Mouse (Mus musculus): ENCODE data around the gene Moxd1.
"Not testable (repeated sequence)": the region's sequence is repeated elsewhere in the genome, so short reads cannot be mapped to it uniquely, and the experiment has no call there.

Moxd1 gene

DNA sequence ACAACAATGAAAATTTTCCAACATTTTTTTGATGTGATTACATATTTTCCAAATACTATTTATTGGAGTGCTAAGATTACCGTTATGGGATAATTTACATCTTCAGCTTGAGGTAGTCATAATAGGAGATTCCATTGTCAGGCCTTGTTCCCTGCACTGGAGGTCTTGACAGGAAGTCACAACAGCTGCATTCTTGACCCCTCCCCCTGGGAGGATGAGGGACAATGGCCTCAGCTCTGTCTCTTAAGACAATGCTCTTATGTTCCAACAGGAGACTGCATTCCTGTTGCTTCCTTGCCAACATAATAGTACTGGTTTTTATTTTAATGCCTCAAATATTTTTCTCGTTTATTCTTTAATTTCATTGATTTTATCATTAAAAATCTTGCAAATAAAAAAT lies 44.2 kb downstream of the Moxd1 start:
- in situ Hi-C loops (cut with MboI, MseI): no loop called here

DNA sequence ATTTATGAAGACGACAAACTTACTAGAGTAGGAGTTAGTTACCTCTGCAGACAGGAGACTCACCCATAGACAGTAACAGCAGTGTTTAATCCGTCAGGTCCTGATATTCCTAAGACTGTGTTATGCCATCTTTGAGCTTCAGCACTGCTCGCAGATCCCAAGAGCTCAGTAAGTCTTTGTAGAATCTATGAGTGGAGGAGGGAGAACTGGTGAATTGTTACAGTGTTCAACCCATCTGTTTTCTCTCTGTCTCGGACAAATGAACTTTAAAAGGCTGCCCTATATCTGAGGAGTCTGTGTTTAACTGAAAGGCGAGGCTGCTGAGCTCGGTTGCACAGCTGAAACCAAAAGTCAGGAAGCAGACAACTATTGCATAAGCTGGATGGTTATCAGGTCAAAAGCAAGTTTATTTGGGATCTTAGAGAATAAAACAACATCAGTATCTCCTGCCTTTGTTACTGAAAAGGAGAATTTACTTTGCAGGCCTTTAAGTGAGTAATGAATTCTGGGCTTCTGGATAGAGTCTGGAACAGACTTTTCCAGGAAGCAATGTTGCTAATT lies 47.8 kb downstream of the Moxd1 start:
- in situ Hi-C loops (cut with MboI, MseI): no loop called here

GRCm38 (mm10) chr10:24276211-24276610 lies 52.9 kb downstream of the Moxd1 start:
- in situ Hi-C loops (cut with MboI, MseI): no loop called here

DNA sequence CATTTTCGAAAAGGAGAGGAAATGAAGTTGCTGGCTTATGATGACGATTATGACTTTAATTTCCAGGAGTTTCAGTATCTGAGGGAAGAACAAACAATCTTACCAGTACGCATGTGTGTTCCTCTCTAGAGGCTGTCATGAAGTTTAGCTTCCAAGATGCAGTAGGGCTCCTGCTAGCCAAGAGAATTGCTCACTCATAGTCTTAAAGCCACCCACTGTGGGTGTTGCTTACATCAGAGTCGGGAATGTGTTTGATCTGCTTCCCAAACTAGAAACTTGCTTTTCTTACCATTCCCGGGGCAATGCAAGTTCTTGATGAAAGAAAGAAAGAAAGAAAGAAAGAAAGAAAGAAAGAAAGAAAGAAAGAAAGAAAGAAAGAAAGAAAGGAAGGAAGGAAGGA lies 59.3 kb downstream of the Moxd1 start:
- in situ Hi-C loops (cut with MboI, MseI): no loop called here

DNA sequence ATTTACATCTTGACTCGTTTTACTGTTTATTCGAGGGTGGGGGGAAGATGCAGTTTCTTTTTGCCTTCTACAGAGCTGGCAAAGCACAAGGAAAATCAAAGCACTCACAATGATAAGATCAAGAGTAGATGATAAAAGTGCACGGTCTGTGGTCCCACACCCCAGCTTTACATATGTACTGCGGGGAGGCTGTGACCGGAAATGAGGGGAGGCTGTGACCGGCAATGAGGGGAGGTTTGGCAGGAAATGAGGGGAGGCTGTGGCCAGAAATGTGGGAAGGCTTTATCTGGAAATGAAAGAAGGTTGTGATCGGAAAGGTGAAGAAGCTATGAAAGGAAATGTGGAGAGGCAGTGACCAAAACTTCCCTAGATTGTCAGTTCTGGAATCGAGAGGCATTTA lies 68.3 kb downstream of the Moxd1 start:
- in situ Hi-C loops (cut with MboI, MseI): no loop called here

- in situ Hi-C loops (cut with MboI, MseI): no loop called here
These were observed 69.4 kb downstream of the Moxd1 start for GRCm38 (mm10) chr10:24292671-24293070.

DNA sequence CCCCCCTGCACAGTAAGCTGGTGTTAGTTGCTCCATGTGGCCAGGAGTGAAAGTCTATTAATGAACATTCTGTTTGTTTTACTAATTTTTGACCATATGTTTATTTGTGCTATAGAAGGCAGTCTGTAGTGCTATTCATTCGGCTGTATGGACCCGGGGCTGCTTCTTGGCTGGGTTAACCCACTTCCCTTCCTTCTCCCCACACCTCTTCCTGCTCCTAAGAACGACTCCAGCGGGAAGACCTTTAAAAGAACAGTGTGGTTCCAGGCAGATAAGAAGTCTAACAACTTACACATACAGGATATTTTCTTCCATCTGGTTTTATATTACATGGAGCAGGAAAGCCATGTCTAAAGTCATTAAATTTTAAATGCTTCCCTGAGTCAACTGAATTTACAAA lies 73.3 kb downstream of the Moxd1 start:
- in situ Hi-C loops (cut with MboI, MseI): no loop called here

DNA sequence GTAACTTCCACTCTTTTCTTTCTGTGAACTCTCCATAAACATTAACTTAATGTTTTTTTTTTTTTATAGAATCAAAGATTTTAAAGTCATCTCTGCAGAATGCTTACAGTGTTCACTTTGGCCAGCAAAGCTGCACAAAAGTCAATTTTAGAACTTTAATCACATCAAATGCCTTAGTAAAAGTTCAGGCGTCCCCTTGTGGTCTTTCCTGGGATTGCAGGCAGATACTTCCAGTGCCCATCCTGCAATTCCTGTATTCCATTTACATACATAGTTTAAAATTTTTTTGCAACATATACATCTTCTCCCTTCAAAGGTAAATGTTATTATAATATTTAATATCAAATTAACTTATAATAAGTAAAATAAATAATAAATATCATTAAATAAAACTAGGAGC lies 74.5 kb downstream of the Moxd1 start:
- in situ Hi-C loops (cut with MboI, MseI): no loop called here

DNA sequence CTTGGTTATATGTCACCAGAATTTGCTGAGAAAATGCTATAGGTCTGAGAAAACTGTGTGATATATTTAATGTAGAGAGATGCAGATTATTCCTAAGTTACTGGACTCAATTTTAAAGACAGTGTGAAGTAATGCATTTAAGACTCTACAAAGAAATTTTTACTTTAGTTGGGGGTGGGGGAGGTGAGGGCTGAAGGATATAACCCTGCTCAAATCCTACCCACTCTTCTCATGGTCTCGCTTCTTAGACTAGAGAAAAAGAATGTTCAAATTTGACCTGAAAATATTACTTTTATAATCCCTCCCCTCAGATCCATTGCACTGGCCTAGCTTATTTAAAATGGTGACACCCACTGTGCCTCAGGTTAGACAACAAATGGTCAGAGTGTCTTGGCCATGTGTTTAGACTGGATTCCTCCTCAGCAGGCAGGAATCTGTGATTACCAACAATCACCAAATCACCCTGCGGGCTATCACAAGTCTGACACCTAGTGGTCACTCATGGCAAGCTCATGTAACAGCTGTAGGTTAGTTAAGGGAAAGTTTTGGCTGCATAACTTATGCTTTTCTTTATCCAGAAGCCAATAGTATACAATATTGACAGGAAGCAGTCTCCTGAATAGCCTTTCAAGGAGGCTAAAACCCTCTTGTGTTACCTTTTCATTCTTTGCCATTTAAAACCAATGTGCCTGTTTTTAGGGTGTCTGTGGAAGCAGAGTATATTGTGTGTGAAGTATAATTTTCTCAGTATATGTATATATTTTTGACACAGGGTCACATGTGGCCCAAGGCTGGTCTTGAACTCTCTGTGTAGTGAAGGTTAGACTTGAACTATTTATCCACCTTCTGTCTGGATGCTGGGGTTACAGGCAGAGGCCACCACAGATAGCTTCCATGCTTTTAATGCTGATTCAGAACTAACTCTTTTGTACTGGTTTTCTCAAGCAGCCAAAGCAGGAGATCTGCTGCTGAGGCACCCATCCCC lies 75.2 kb downstream of the Moxd1 start:
- in situ Hi-C loops (cut with MboI, MseI): no loop called here

DNA sequence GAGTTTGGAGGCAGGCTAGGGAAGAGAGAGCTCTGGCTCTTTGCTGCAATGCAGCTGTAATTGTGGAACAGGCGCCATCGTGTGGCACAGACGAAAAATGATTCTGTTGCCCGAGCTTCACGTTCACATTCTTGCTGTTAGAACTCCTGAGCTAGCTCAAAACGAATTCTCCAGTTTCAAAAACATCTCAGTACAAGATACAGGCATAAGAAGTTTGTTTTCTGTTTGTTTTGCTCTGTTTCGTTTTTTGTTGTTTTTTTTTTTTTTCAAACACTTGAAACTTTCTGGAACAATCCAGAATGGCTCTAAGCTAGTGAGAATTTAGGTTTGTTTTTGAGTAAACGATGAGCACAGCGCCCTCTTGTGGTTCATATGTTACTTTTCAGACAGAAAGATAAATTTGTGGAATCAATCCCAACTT lies 88.9 kb downstream of the Moxd1 start:
- in situ Hi-C loops (cut with MboI, MseI): loop anchor here (25.0 kb wide), 1 partner anchor 350 kb away; the partner anchor contains the start of genes Taar4 and Taar5

GRCm38 (mm10) chr10:24317126-24317836 lies 94.0 kb downstream of the Moxd1 start:
- in situ Hi-C loops (cut with MboI, MseI): loop anchor here (25.0 kb wide), 1 partner anchor 355 kb away; the partner anchor contains the start of genes Taar4 and Taar5

- in situ Hi-C loops (cut with MboI, MseI): loop anchor here (25.0 kb wide), 1 partner anchor 358 kb away; the partner anchor contains the start of genes Taar4 and Taar5
These were observed 97.0 kb downstream of the Moxd1 start for GRCm38 (mm10) chr10:24320326-24320725.

GRCm38 (mm10) chr10:24323066-24323465 lies 99.7 kb downstream of the Moxd1 start:
- in situ Hi-C loops (cut with MboI, MseI): loop anchor here (25.0 kb wide), 1 partner anchor 361 kb away; the partner anchor contains the start of genes Taar4 and Taar5

GRCm38 (mm10) chr10:24327265-24327664 lies 103.9 kb downstream of the Moxd1 start:
- in situ Hi-C loops (cut with MboI, MseI): not testable (repeated sequence)

GRCm38 (mm10) chr10:24332799-24333198 lies 109.5 kb downstream of the Moxd1 start:
- in situ Hi-C loops (cut with MboI, MseI): no loop called here

GRCm38 (mm10) chr10:24339593-24340143 lies 116.4 kb downstream of the Moxd1 start:
- in situ Hi-C loops (cut with MboI, MseI): no loop called here

DNA sequence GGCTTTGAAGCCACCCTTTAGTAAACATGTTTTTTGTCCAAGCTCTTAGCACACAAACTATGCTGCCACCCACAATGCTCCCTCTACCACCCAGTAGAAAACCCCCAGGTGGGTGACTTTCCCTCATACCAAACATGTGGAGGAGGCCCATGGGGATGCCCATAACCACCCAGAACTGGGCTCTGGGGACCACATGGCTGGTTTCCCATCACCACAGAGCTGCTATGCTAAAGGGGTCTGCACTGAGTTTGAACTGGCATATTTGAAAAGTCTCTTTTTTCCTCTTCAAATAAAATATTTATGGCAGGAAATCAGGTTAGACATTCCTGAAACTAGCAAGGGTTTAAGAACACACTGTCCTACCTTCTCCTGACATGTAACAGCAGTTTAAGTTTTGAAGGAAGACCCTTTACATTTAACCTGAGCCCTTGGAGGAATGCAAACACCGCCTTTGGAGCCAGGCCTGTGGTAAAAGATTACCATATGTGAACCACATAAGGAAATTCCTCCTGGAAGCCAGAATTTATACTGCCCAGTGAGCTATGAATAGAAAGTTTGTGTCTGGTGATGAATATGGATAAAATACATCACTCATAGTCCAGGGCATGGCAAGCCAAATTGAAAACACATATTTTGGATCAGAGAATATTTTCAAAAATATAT lies 117.4 kb downstream of the Moxd1 start:
- in situ Hi-C loops (cut with MboI, MseI): no loop called here

- in situ Hi-C loops (cut with MboI, MseI): no loop called here
These were observed 117.9 kb downstream of the Moxd1 start for GRCm38 (mm10) chr10:24341214-24341589.

DNA sequence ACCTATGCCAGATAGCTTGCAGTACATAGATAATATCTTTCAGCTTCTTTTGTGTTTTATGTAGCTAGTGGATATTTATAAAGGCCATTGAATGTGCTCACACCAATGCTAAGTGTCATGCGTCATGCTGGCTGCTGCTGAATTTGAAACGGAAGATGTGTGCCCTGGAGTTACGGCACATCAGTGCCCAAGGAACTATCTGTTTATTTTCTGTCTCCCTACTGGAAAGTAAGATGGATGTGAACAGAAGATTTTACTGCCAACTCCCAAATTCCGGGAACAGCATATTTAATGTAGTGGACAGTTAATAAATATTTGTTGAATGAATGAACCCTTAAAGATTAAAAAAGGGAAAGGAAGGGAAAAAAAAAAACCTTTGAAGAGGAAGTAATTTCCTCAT lies 119.8 kb downstream of the Moxd1 start:
- in situ Hi-C loops (cut with MboI, MseI): no loop called here

Data from regulatory T cell (primary cell).